Comparison of ENCODE assay signal across 15 mouse cellular contexts in genomic region chr10:88046098-88046771, GRCm38 (mm10). TPM values are rescaled to one million over a fixed set of nuclear protein-coding genes. Genes with fewer than 3 reads are reported as not detected.
DNase-seq lines count a peak whose midpoint lies in the region; ATAC-seq lines count a peak whose summit lies in the region.
"Had no signal": no experiment of that assay in that cellular context is flagged by ENCODE, and none has a peak within 500 bp of the region (broad histone marks: within the 10 kb centered on the region; RNA-seq: fewer than 3 reads in every experiment).

No protein-coding gene starts in this region.

- H3K4me1 ChIP-seq in midbrain, embryonic 10.5 days: no peaks in the 10 kb centered on the region
- H3K4me1 ChIP-seq in midbrain, embryonic 13.5 days (replicated peaks): no peaks in the 10 kb centered on the region

- no peaks in the 10 kb centered on the region for H3K36me3 ChIP-seq in midbrain, embryonic 10.5 days
- no peaks in the 10 kb centered on the region for H3K36me3 ChIP-seq in midbrain, embryonic 13.5 days
- H3K36me3 ChIP-seq: heart, embryonic 15.5 days had no signal

- H3K9ac ChIP-seq in midbrain, embryonic 13.5 days (replicated peaks): no peak overlapping the region
- H3K9ac ChIP-seq: heart, embryonic 15.5 days had no signal

- DNase-seq in midbrain, embryonic 10.5 days (ENCODE audit: low spot score): peak; percentile 36
- DNase-seq in embryo, embryonic 9.5 days (ENCODE audit: extremely low spot score): peak; percentile 52
- peak; percentile 94 for DNase-seq in forelimb bud, embryonic 11.5 days (ENCODE audit: low read depth, low spot score)
- peak; percentile 87 for DNase-seq in mesoderm, embryonic 11.5 days (ENCODE audit: low read depth, low spot score)
- DNase-seq in thymus, postnatal 10 days (ENCODE audit: low spot score in 2 of 2): no peak
- DNase-seq in adrenal gland, adult 8-10 months: no peak
- DNase-seq: cerebellum, adult 9-10 months; kidney, adult 2 months; lung, postnatal 10 days; thymus, adult 18-20 months had no signal

- WGBS in midbrain, embryonic 10.5 days: 73% methylated on average over 11 of the region's 11 CpGs
- 76% methylated on average over 11 of the region's 11 CpGs for WGBS in midbrain, embryonic 13.5 days

- H3K4me3 ChIP-seq in midbrain, embryonic 10.5 days: no peak overlapping the region
- no peak overlapping the region for H3K4me3 ChIP-seq in midbrain, embryonic 13.5 days (replicated peaks)
- H3K4me3 ChIP-seq: heart, embryonic 15.5 days had no signal

- no peaks in the 10 kb centered on the region for H3K27me3 ChIP-seq in midbrain, embryonic 10.5 days (ENCODE audit: low read depth, poor library complexity, severe bottlenecking)
- H3K27me3 ChIP-seq in midbrain, embryonic 13.5 days: no peaks in the 10 kb centered on the region
- H3K27me3 ChIP-seq: heart, embryonic 15.5 days had no signal

- H3K4me2 ChIP-seq in midbrain, embryonic 13.5 days (replicated peaks): no peak overlapping the region
- H3K4me2 ChIP-seq: heart, embryonic 15.5 days had no signal

- H3K9me3 ChIP-seq in midbrain, embryonic 10.5 days (replicated peaks): no peaks in the 10 kb centered on the region
- no peaks in the 10 kb centered on the region for H3K9me3 ChIP-seq in midbrain, embryonic 13.5 days
- H3K9me3 ChIP-seq: heart, embryonic 15.5 days had no signal

- no peak for ATAC-seq in midbrain, embryonic 13.5 days

- no peak overlapping the region for H3K27ac ChIP-seq in midbrain, embryonic 10.5 days (replicated peaks)
- H3K27ac ChIP-seq in midbrain, embryonic 13.5 days: no peak overlapping the region
- H3K27ac ChIP-seq: heart, embryonic 15.5 days had no signal

RNA-seq across cellular contexts. Expression of gene Pmch, which starts 44.6 kb away (rescaled TPM):
- 0.57 and 0.80 TPM in 2 replicates for polyA plus RNA-seq in midbrain, embryonic 10.5 days (2016; fragmentation: Nextera tagmentation; extraction: Ambion mirVana)
- polyA plus RNA-seq in midbrain, embryonic 13.5 days (2015; fragmentation: Nextera tagmentation; extraction: Ambion mirVana): 12.2 and 43.4 TPM in 2 replicates
- not detected for total RNA-seq in adrenal gland, adult 8-10 months (2022)
- total RNA-seq: gastrocnemius, postnatal 36 days; layer of hippocampus, postnatal 25 days; liver, adult 2 months had no signal
- polyA plus RNA-seq: kidney, adult 2 months; liver, adult 2 months had no signal

Comparison
In these comparisons a context has a peak if more than half of its experiments do, and no peak if none do; other contexts are left out.
1. DNase-seq: peak in midbrain, embryonic 10.5 days (single experiment), embryo, embryonic 9.5 days (single experiment), forelimb bud, embryonic 11.5 days (single experiment) and mesoderm, embryonic 11.5 days (single experiment); none in thymus, postnatal 10 days (0 of 2) and adrenal gland, adult 8-10 months (single experiment).